Mouse (Mus musculus) small intestine, adult 2 months (tissue): ENCODE measurements at regions not wholly inside any gene's neighbourhood (a gene's known extent, or its start where the extent isn't known, plus 50 kb on each side); places are given as distances from the start of the nearest gene placed in this dataset.
"Not testable (repeated sequence)": the region's sequence is repeated elsewhere in the genome, so short reads cannot be mapped to it uniquely, and the experiment has no call there.

Source experiments
- CTCF ChIP-seq: fragments of 200-500 bp; IDR thresholded peaks from 2 replicates; pipeline ENCODE4 v1.5.1; 2012; ENCODE audit warnings: low read depth, mild to moderate bottlenecking, control low read depth, inconsistent platforms, low read length, moderate library complexity, mixed read lengths; ENCODE audit not compliant: insufficient replicate concordance, insufficient read length; ENCODE audit errors: extremely low read depth
- POLR2A ChIP-seq: fragments of 200-500 bp; IDR thresholded peaks from 2 replicates; pipeline ENCODE4 v1.6.1; 2012; ENCODE audit warnings: low read depth, mild to moderate bottlenecking, control low read depth, inconsistent platforms, low read length, moderate library complexity

DNA sequence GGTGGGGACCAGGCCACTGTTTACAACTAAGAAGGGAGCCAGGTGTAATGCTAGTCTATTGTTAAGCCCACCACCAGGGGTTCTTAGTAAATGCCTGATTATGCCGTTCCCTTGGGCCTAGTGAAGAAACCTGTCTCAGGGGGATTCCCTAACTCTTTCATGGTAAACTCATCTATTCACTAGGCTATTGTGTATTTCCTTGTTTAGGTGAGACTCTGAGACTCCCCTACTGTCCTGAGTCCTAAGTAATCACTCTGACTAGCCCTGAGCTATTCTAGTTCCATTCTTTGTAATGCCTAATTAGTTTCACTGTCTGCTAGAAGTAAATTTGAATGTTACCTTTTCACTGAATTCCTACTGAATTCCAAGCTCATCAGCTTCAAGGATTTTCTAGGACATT, 545.3 kb upstream of the Gje1 start:
- TF ChIP-seq CTCF, POLR2A: not testable (repeated sequence)
